ENCODE assay signal across 8 mouse cellular contexts in genomic region chr6:47044385-47045200, GRCm38 (mm10).
DNase-seq lines count a peak whose midpoint lies in the region; ATAC-seq and TF ChIP-seq lines count a peak whose summit lies in the region.

No protein-coding gene starts in this region.

- H3K9ac ChIP-seq in lung, embryonic 14.5 days: peak overlapping the region; percentile 32

- TF ChIP-seq CTCF in lung, embryonic 14.5 days (IDR thresholded peaks at IDR 0.05; ENCODE audit: low read depth): no peak
- no peak for TF ChIP-seq CTCF in olfactory bulb, adult 2 months (IDR thresholded peaks at IDR 0.05; ENCODE audit: insufficient read depth, low read depth, low read length)

- TF ChIP-seq POLR2A in olfactory bulb, adult 2 months (IDR thresholded peaks at IDR 0.05; ENCODE audit: insufficient read depth, low read depth, low read length): no peak

- ATAC-seq in lung, embryonic 14.5 days (ENCODE audit: insufficient read depth): peak; percentile 49

- peak overlapping the region; percentile 37 for H3K4me3 ChIP-seq in lung, embryonic 14.5 days (ENCODE audit: low read depth, low read length)
- peak overlapping the region; percentile 62 for H3K4me3 ChIP-seq in olfactory bulb, adult 2 months (ENCODE audit: insufficient read depth, low read depth, low read length)

- no peak overlapping the region for H3K27ac ChIP-seq in lung, embryonic 14.5 days (ENCODE audit: low read depth)
- H3K27ac ChIP-seq in olfactory bulb, adult 2 months (ENCODE audit: insufficient read depth, low read depth, low read length): no peak overlapping the region

- no peaks in the 10 kb centered on the region for H3K9me3 ChIP-seq in lung, embryonic 14.5 days (ENCODE audit: low read depth, low read length)

- peak overlapping the region; percentile 65 for H3K4me2 ChIP-seq in lung, embryonic 14.5 days

- no peaks in the 10 kb centered on the region for H3K36me3 ChIP-seq in lung, embryonic 14.5 days (ENCODE audit: insufficient read depth)

- 2% methylated on average over 46 of the region's 46 CpGs for WGBS in lung, embryonic 14.5 days
- 13% methylated on average over 46 of the region's 46 CpGs for WGBS in olfactory bulb, adult 2 months

- peak; percentile 2 for DNase-seq in adrenal gland, adult 2 months
- no peak for DNase-seq in adrenal gland, postnatal 4 days (ENCODE audit: low spot score in 2 of 2)
- no peak for DNase-seq in lung, embryonic 14.5 days
- DNase-seq in lung, adult 18-20 months: no peak
- DNase-seq in kidney, postnatal 4 days: peak; percentile 4 to 8
- DNase-seq in thymus, postnatal 10 days (ENCODE audit: low spot score in 2 of 2): no peak
- DNase-seq in layer of hippocampus, postnatal 10 days (ENCODE audit: low spot score in 2 of 2): no peak

- H3K4me1 ChIP-seq in lung, embryonic 14.5 days (ENCODE audit: insufficient read depth): no peaks in the 10 kb centered on the region
- H3K4me1 ChIP-seq in olfactory bulb, adult 2 months (ENCODE audit: control insufficient read depth, insufficient read depth, low read length): peaks cover 7% of the 10 kb centered on the region; the same call in 1 of the 2 replicates

- H3K27me3 ChIP-seq in lung, embryonic 14.5 days (ENCODE audit: insufficient read depth, low read length): no peaks in the 10 kb centered on the region

Comparison
In these comparisons a context has a peak if more than half of its experiments do, and no peak if none do; other contexts are left out.
1. DNase-seq: peak in adrenal gland, adult 2 months (single experiment) and kidney, postnatal 4 days (2 of 2); none in adrenal gland, postnatal 4 days (0 of 2), lung, embryonic 14.5 days (single experiment), lung, adult 18-20 months (0 of 2), thymus, postnatal 10 days (0 of 2) and layer of hippocampus, postnatal 10 days (0 of 2).